Mouse (Mus musculus) thymus, postnatal 0 days (tissue): ENCODE data around the gene Dntt. TPM values are rescaled to one million over a fixed set of nuclear protein-coding genes. Genes with fewer than 3 reads are reported as not detected.

Experiments
- DNase-seq: peaks from one replicate; pipeline ENCODE4 v3.0.0-alpha.2; 2015; ENCODE audit warnings: low spot score
- polyA plus RNA-seq: library from polyadenylated mRNA; unstranded; fragments of >200 nt; fragmentation: Nextera tagmentation; extraction: Ambion mirVana; gene quantifications from 2 replicates; pipeline ENCODE4 v1.2.1, GENCODE M21; 2015

The Dntt gene
- polyA plus RNA-seq, 1 experiment from 2014 or later = 140 TPM

- DNase-seq = no peak
These were observed 20.2 kb upstream of the Dntt start for GRCm38 (mm10) chr19:41008674-41009395.

- no peak for DNase-seq
These were observed 17.4 kb upstream of the Dntt start for GRCm38 (mm10) chr19:41011676-41012075.

GRCm38 (mm10) chr19:41013591-41013990 lies 15.5 kb upstream of the Dntt start:
- no peak for DNase-seq

GRCm38 (mm10) chr19:41014003-41014402 lies 15.1 kb upstream of the Dntt start:
- DNase-seq = no peak

- DNase-seq = peak; percentile 83
These were observed 12.9 kb upstream of the Dntt start for GRCm38 (mm10) chr19:41015951-41016716.

- DNase-seq = peak; percentile 64
These were observed 9.9 kb upstream of the Dntt start for GRCm38 (mm10) chr19:41019164-41019675.

- no peak for DNase-seq
These were observed 8.5 kb upstream of the Dntt start for GRCm38 (mm10) chr19:41020537-41020936.

- peak; percentile 83 for DNase-seq
These were observed 6.8 kb upstream of the Dntt start for GRCm38 (mm10) chr19:41022244-41022643.

- DNase-seq = peak; percentile 54
These were observed 2.5 kb upstream of the Dntt start for GRCm38 (mm10) chr19:41026551-41026950.

- peak; percentile 54 for DNase-seq
These were observed 2.1 kb upstream of the Dntt start for GRCm38 (mm10) chr19:41027024-41027423.

- DNase-seq = no peak
These were observed 1.5 kb upstream of the Dntt start for GRCm38 (mm10) chr19:41027601-41028000.

GRCm38 (mm10) chr19:41030161-41030560 lies 1.1 kb downstream of the Dntt start:
- DNase-seq = no peak

- peak; percentile 91 for DNase-seq
These were observed 1.9 kb downstream of the Dntt start for GRCm38 (mm10) chr19:41031009-41031408.

- DNase-seq = no peak
These were observed 2.8 kb downstream of the Dntt start for GRCm38 (mm10) chr19:41031869-41032268.

- no peak for DNase-seq
These were observed 6.9 kb downstream of the Dntt start for GRCm38 (mm10) chr19:41035809-41036551.

GRCm38 (mm10) chr19:41039110-41039509 lies 10.0 kb downstream of the Dntt start:
- peak; percentile 88 for DNase-seq

GRCm38 (mm10) chr19:41045091-41045770 lies 16.2 kb downstream of the Dntt start:
- no peak for DNase-seq

- no peak for DNase-seq
These were observed 18.5 kb downstream of the Dntt start for GRCm38 (mm10) chr19:41047437-41048186.

- no peak for DNase-seq
These were observed 19.1 kb downstream of the Dntt start for GRCm38 (mm10) chr19:41048187-41048559.

- no peak for DNase-seq
These were observed 22.6 kb downstream of the Dntt start for GRCm38 (mm10) chr19:41051714-41052113.
